ENCODE assay signal across 24 mouse cellular contexts in genomic region chr13:48236865-48237264, GRCm38 (mm10). TPM values are rescaled to one million over a fixed set of nuclear protein-coding genes. Genes with fewer than 3 reads are reported as not detected.
A peak's percentile ranks its signal among the peaks of the same experiment; 100 is the strongest.
DNase-seq lines count a peak whose midpoint lies in the region; ATAC-seq lines count a peak whose summit lies in the region.
"Had no signal": no experiment of that assay in that cellular context is flagged by ENCODE, and none has a peak within 500 bp of the region (broad histone marks: within the 10 kb centered on the region; RNA-seq: fewer than 3 reads in every experiment).

No protein-coding gene starts in this region.

- H3K9me3 ChIP-seq in midbrain, embryonic 11.5 days (ENCODE audit: control insufficient read depth, low read length) = no peaks in the 10 kb centered on the region
- no peaks in the 10 kb centered on the region for H3K9me3 ChIP-seq in midbrain, embryonic 10.5 days (replicated peaks)
- H3K9me3 ChIP-seq in limb, embryonic 10.5 days (replicated peaks) = no peaks in the 10 kb centered on the region
- H3K9me3 ChIP-seq in midbrain, embryonic 13.5 days = no peaks in the 10 kb centered on the region
- H3K9me3 ChIP-seq in midbrain, embryonic 16.5 days (replicated peaks; ENCODE audit: control insufficient read depth, low read length, poor library complexity, severe bottlenecking) = no peaks in the 10 kb centered on the region
- H3K9me3 ChIP-seq: embryonic facial prominence, embryonic 10.5 days; embryonic facial prominence, embryonic 13.5 days; forebrain, embryonic 13.5 days; heart, embryonic 12.5 days; heart, embryonic 15.5 days had no signal

- H3K27me3 ChIP-seq in midbrain, embryonic 11.5 days (ENCODE audit: control insufficient read depth, insufficient read depth, low read length) = no peaks in the 10 kb centered on the region
- no peaks in the 10 kb centered on the region for H3K27me3 ChIP-seq in midbrain, embryonic 10.5 days (ENCODE audit: low read depth, poor library complexity, severe bottlenecking)
- no peaks in the 10 kb centered on the region for H3K27me3 ChIP-seq in limb, embryonic 10.5 days (ENCODE audit: low read depth, poor library complexity, severe bottlenecking)
- no peaks in the 10 kb centered on the region for H3K27me3 ChIP-seq in midbrain, embryonic 13.5 days
- H3K27me3 ChIP-seq in midbrain, embryonic 16.5 days (ENCODE audit: control insufficient read depth, insufficient read depth, low read depth, low read length) = no peaks in the 10 kb centered on the region
- H3K27me3 ChIP-seq: embryonic facial prominence, embryonic 13.5 days; forebrain, embryonic 13.5 days; heart, embryonic 12.5 days; heart, embryonic 15.5 days had no signal

- H3K4me2 ChIP-seq in midbrain, embryonic 11.5 days = no peak overlapping the region
- no peak overlapping the region for H3K4me2 ChIP-seq in midbrain, embryonic 13.5 days (replicated peaks)
- peak overlapping the region; percentile 27; the same call in 1 of the 2 replicates for H3K4me2 ChIP-seq in midbrain, embryonic 16.5 days (ENCODE audit: low read length)
- H3K4me2 ChIP-seq: embryonic facial prominence, embryonic 13.5 days; forebrain, embryonic 13.5 days; heart, embryonic 15.5 days; hindbrain, embryonic 14.5 days had no signal

- no peak overlapping the region for H3K9ac ChIP-seq in midbrain, embryonic 11.5 days (ENCODE audit: low read length)
- H3K9ac ChIP-seq in midbrain, embryonic 13.5 days (replicated peaks) = no peak overlapping the region
- no peak overlapping the region for H3K9ac ChIP-seq in midbrain, embryonic 16.5 days (ENCODE audit: low read depth, low read length)
- H3K9ac ChIP-seq: embryonic facial prominence, embryonic 13.5 days; forebrain, embryonic 13.5 days; forebrain, postnatal 0 days; heart, embryonic 12.5 days; heart, embryonic 15.5 days; hindbrain, embryonic 14.5 days had no signal

- no peak overlapping the region for H3K27ac ChIP-seq in midbrain, embryonic 11.5 days (ENCODE audit: low read depth, low read length)
- no peak overlapping the region for H3K27ac ChIP-seq in midbrain, embryonic 10.5 days (replicated peaks)
- H3K27ac ChIP-seq in limb, embryonic 10.5 days = no peak overlapping the region
- peak overlapping the region; percentile 58 for H3K27ac ChIP-seq in midbrain, embryonic 13.5 days
- peak overlapping the region; percentile 66 for H3K27ac ChIP-seq in midbrain, embryonic 16.5 days (ENCODE audit: low read length)
- H3K27ac ChIP-seq: embryonic facial prominence, embryonic 10.5 days; embryonic facial prominence, embryonic 13.5 days; forebrain, embryonic 13.5 days; heart, embryonic 15.5 days; hindbrain, embryonic 14.5 days; hindbrain, postnatal 0 days had no signal

- WGBS in midbrain, embryonic 11.5 days = 80% methylated on average over 7 of the region's 7 CpGs
- 90% methylated on average over 7 of the region's 7 CpGs for WGBS in midbrain, embryonic 10.5 days
- 87% methylated on average over 7 of the region's 7 CpGs for WGBS in limb, embryonic 10.5 days
- 60% methylated on average over 7 of the region's 7 CpGs for WGBS in midbrain, embryonic 13.5 days
- 50% methylated on average over 7 of the region's 7 CpGs for WGBS in midbrain, embryonic 16.5 days

- H3K4me3 ChIP-seq in midbrain, embryonic 11.5 days (ENCODE audit: low read depth, low read length) = no peak overlapping the region
- H3K4me3 ChIP-seq in midbrain, embryonic 10.5 days = no peak overlapping the region
- H3K4me3 ChIP-seq in limb, embryonic 10.5 days = no peak overlapping the region
- H3K4me3 ChIP-seq in midbrain, embryonic 13.5 days (replicated peaks) = no peak overlapping the region
- no peak overlapping the region for H3K4me3 ChIP-seq in midbrain, embryonic 16.5 days (ENCODE audit: low read depth, low read length)
- H3K4me3 ChIP-seq: embryonic facial prominence, embryonic 10.5 days; embryonic facial prominence, embryonic 13.5 days; erythroblast, embryonic 14.5 days; forebrain, embryonic 13.5 days; gastrocnemius, adult 2 months; heart, embryonic 12.5 days; heart, embryonic 15.5 days had no signal

- peaks cover 5% of the 10 kb centered on the region; the same call in 1 of the 2 replicates for H3K4me1 ChIP-seq in midbrain, embryonic 11.5 days (ENCODE audit: control insufficient read depth, insufficient read depth, low read length)
- peaks cover 14% of the 10 kb centered on the region for H3K4me1 ChIP-seq in midbrain, embryonic 10.5 days
- 0 out of 2 replicates have a peak, but pooled peaks cover 3% of the 10 kb centered on the region for H3K4me1 ChIP-seq in limb, embryonic 10.5 days
- H3K4me1 ChIP-seq in midbrain, embryonic 13.5 days (replicated peaks) = peaks cover 8% of the 10 kb centered on the region; the same call in 1 of the 2 replicates
- H3K4me1 ChIP-seq in midbrain, embryonic 16.5 days (ENCODE audit: control insufficient read depth, insufficient read depth, low read length) = peaks cover 4% of the 10 kb centered on the region
- H3K4me1 ChIP-seq: heart, embryonic 15.5 days had no signal

- DNase-seq in midbrain, embryonic 11.5 days (ENCODE audit: low spot score, missing footprints) = peak; percentile 67
- no peak for DNase-seq in midbrain, embryonic 10.5 days (ENCODE audit: low spot score)
- peak; percentile 20 for DNase-seq in limb, embryonic 10.5 days (ENCODE audit: low spot score)
- no peak for DNase-seq in layer of hippocampus, adult 8-10 months (ENCODE audit: low spot score in 2 of 2)
- no peak for DNase-seq in lung, postnatal 10 days
- DNase-seq in urinary bladder, postnatal 25 days (ENCODE audit: low spot score) = no peak
- DNase-seq: cerebellum, adult 11-12 months; cerebellum, adult 8-10 months; cerebellum, postnatal 36 days had no signal

- H3K36me3 ChIP-seq in midbrain, embryonic 11.5 days (ENCODE audit: control insufficient read depth, insufficient read depth, low read length) = no peaks in the 10 kb centered on the region
- no peaks in the 10 kb centered on the region for H3K36me3 ChIP-seq in midbrain, embryonic 10.5 days
- no peaks in the 10 kb centered on the region for H3K36me3 ChIP-seq in limb, embryonic 10.5 days
- H3K36me3 ChIP-seq in midbrain, embryonic 13.5 days = no peaks in the 10 kb centered on the region
- no peaks in the 10 kb centered on the region for H3K36me3 ChIP-seq in midbrain, embryonic 16.5 days (ENCODE audit: control insufficient read depth, insufficient read depth, low read length)
- H3K36me3 ChIP-seq: embryonic facial prominence, embryonic 10.5 days; embryonic facial prominence, embryonic 13.5 days; heart, embryonic 12.5 days; heart, embryonic 15.5 days had no signal

- no peak for ATAC-seq in midbrain, embryonic 11.5 days (ENCODE audit: low FRiP score)
- ATAC-seq in midbrain, embryonic 13.5 days = no peak
- ATAC-seq in midbrain, embryonic 16.5 days = peak; percentile 62; the same call in 1 of the 2 replicates
- ATAC-seq: CD4-positive, CD25-positive, alpha-beta regulatory T cell, adult 4 months; forebrain, embryonic 13.5 days; forebrain, postnatal 0 days had no signal

RNA-seq across cellular contexts. Expression of gene Id4, which starts 24.2 kb away (rescaled TPM):
- polyA plus RNA-seq in midbrain, embryonic 11.5 days (2014; fragmentation: Nextera tagmentation; extraction: Ambion mirVana) = 56.4 and 61.4 TPM in 2 replicates
- 21.7 and 40.0 TPM in 2 replicates for polyA plus RNA-seq in midbrain, embryonic 10.5 days (2016; fragmentation: Nextera tagmentation; extraction: Ambion mirVana)
- 1.3 and 2.9 TPM in 2 replicates for polyA plus RNA-seq in limb, embryonic 10.5 days (2016; fragmentation: Nextera tagmentation; extraction: Ambion mirVana)
- 124 and 162 TPM in 2 replicates for polyA plus RNA-seq in midbrain, embryonic 13.5 days (2015; fragmentation: Nextera tagmentation; extraction: Ambion mirVana)
- polyA plus RNA-seq in midbrain, embryonic 16.5 days (2015; fragmentation: Nextera tagmentation; extraction: Ambion mirVana) = 148 and 217 TPM in 2 replicates
- total RNA-seq in layer of hippocampus, adult 8-10 months (2022) = 10 to 100 TPM; 47.0 to 48.9 (median 47.7) TPM
- total RNA-seq: hematopoietic stem cell, adult 5-6 weeks; MEL had no signal
- polyA plus RNA-seq: CD4-positive, CD25-positive, alpha-beta regulatory T cell, adult 4 months had no signal

Comparison
In these comparisons a context has a peak if more than half of its experiments do, and no peak if none do; other contexts are left out.
1. DNase-seq: peak in midbrain, embryonic 11.5 days (single experiment) and limb, embryonic 10.5 days (single experiment); none in midbrain, embryonic 10.5 days (single experiment), layer of hippocampus, adult 8-10 months (0 of 2), lung, postnatal 10 days (single experiment) and urinary bladder, postnatal 25 days (single experiment).
2. H3K27ac ChIP-seq: peak in midbrain, embryonic 13.5 days (single experiment) and midbrain, embryonic 16.5 days (single experiment); none in midbrain, embryonic 11.5 days (single experiment), midbrain, embryonic 10.5 days (single experiment) and limb, embryonic 10.5 days (single experiment).